In the genomic region with DNA sequence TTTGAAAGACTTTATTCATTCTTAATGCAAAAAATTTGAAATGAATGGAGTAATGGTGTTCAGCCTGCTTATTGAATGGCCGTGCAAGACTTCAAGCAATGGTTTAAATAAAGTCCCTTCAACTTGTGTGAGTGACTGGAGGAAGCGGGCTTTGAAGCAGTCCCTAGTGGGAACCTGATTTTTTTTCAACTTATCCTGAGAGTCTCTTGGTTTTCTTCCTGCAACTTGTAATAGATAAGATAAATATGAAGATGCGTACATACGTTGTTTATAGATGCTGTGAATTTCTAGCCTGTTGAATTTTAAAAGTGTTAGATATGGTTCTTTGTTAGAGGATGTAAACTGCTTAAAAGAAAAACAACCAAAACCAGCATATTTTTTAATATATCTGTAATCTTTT, we compare ENCODE assay signal across 20 mouse cellular contexts. TPM values are rescaled to one million over a fixed set of nuclear protein-coding genes. Genes with fewer than 3 reads are reported as not detected.
A peak's percentile ranks its signal among the peaks of the same experiment; 100 is the strongest.
DNase-seq lines count a peak whose midpoint lies in the region; TF ChIP-seq lines count a peak whose summit lies in the region.
"Had no signal": no experiment of that assay in that cellular context is flagged by ENCODE, and none has a peak within 500 bp of the region (broad histone marks: within the 10 kb centered on the region; RNA-seq: fewer than 3 reads in every experiment).

No protein-coding gene starts in this region.

- TF ChIP-seq POLR2A in CH12.LX (IDR thresholded peaks at IDR 0.05; ENCODE audit: low read depth, low read length), result no peak

- no peaks in the 10 kb centered on the region for H3K9me3 ChIP-seq in CH12.LX (replicated peaks; ENCODE audit: low read length)
- H3K9me3 ChIP-seq: forebrain, embryonic 15.5 days; G1E; heart, embryonic 13.5 days; hindbrain, embryonic 12.5 days; hindbrain, embryonic 15.5 days had no signal

- H3K4me2 ChIP-seq in CH12.LX (ENCODE audit: insufficient read depth, low read depth, poor library complexity, severe bottlenecking), result peak overlapping the region; percentile 61
- H3K4me2 ChIP-seq: hindbrain, embryonic 12.5 days; hindbrain, embryonic 15.5 days had no signal

- no peaks in the 10 kb centered on the region for H3K27me3 ChIP-seq in CH12.LX (replicated peaks)
- H3K27me3 ChIP-seq: forebrain, embryonic 15.5 days; heart, embryonic 13.5 days; hindbrain, embryonic 12.5 days; hindbrain, embryonic 15.5 days had no signal

- in situ Hi-C loops in CH12.LX (cut with MboI; ENCODE audit: low pct_ligation_motif_present, low pct_unique_long_range_greater_than_20kb, low sequenced_read_pairs), result loop anchor here (25.0 kb wide), 1 partner anchor 106 kb away; no protein-coding TSS in a partner anchor

- no peak for TF ChIP-seq EP300 in CH12.LX (IDR thresholded peaks at IDR 0.05; ENCODE audit: low read length)

- peak overlapping the region; percentile 74 for H3K27ac ChIP-seq in gastrocnemius, adult 2 months
- peak overlapping the region; percentile 73 for H3K27ac ChIP-seq in layer of hippocampus, adult 2 months
- no peak overlapping the region for H3K27ac ChIP-seq in CH12.LX (ENCODE audit: insufficient read depth, low read depth)
- H3K27ac ChIP-seq: forebrain, embryonic 15.5 days; hindbrain, embryonic 12.5 days; hindbrain, embryonic 15.5 days had no signal

- TF ChIP-seq RAD21 in CH12.LX (IDR thresholded peaks at IDR 0.05; ENCODE audit: low read depth, low read length), result no peak

- H3K36me3 ChIP-seq in CH12.LX (replicated peaks in 1 of 2; ENCODE audit: control insufficient read depth in 1 of 2, insufficient read depth in 1 of 2, low read length in 1 of 2), result no peaks in the 10 kb centered on the region
- H3K36me3 ChIP-seq: forebrain, embryonic 15.5 days; G1E; heart, embryonic 13.5 days; hindbrain, embryonic 12.5 days; hindbrain, embryonic 15.5 days had no signal

- DNase-seq in gastrocnemius, adult 2 months, result no peak
- DNase-seq in gastrocnemius, postnatal 10 days, result no peak
- DNase-seq in layer of hippocampus, adult 2 months (ENCODE audit: low spot score in 2 of 2), result no peak
- DNase-seq in layer of hippocampus, adult 18-20 months (ENCODE audit: low spot score in 2 of 2), result no peak
- no peak for DNase-seq in CH12.LX (ENCODE audit: extremely low read depth)
- no peak for DNase-seq in thymus, postnatal 10 days (ENCODE audit: low spot score in 2 of 2)
- DNase-seq: adrenal gland, postnatal 10 days; adrenal gland, postnatal 36 days; cerebellum, adult 18-20 months; cerebellum, adult 9-10 months; cerebellum, postnatal 36 days; gastrocnemius, postnatal 36 days; heart, postnatal 14 days; kidney, adult 2 months had no signal

- no peak overlapping the region; the same call in 1 of the 2 replicates for H3K4me3 ChIP-seq in gastrocnemius, adult 2 months
- no peak overlapping the region; the same call in 1 of the 2 replicates for H3K4me3 ChIP-seq in layer of hippocampus, adult 2 months
- H3K4me3 ChIP-seq in CH12.LX (replicated peaks in 1 of 3; ENCODE audit: low read depth in 2 of 3, low read length in 2 of 3, poor library complexity in 1 of 3), result peak overlapping the region in 2 of 3 experiments; percentile 19 to 85
- H3K4me3 ChIP-seq: forebrain, embryonic 15.5 days; heart, embryonic 13.5 days; hindbrain, embryonic 12.5 days; hindbrain, embryonic 15.5 days had no signal

- no peak for TF ChIP-seq CTCF in gastrocnemius, adult 2 months (IDR thresholded peaks at IDR 0.05)
- TF ChIP-seq CTCF in layer of hippocampus, adult 2 months (conservative IDR thresholded peaks at IDR 0.05), result no peak
- no peak for TF ChIP-seq CTCF in CH12.LX (conservative IDR thresholded peaks at IDR 0.05 in 1 of 2, IDR thresholded peaks at IDR 0.05 in 1 of 2; ENCODE audit: low read depth in 2 of 2, low read length in 2 of 2)

- peaks cover 40% of the 10 kb centered on the region for H3K79me2 ChIP-seq in CH12.LX (replicated peaks; ENCODE audit: control insufficient read depth, extremely low read depth, insufficient read depth, poor library complexity, severe bottlenecking)

- dilution Hi-C loops in CH12.LX (cut with MboI; ENCODE audit: extremely low pct_ligation_motif_present, extremely low pct_unique_long_range_greater_than_20kb, low sequenced_read_pairs), result no loop called here

- peak overlapping the region; percentile 88; the same call in 1 of the 2 replicates for H3K9ac ChIP-seq in CH12.LX (ENCODE audit: insufficient read depth, low read depth)
- H3K9ac ChIP-seq: forebrain, embryonic 15.5 days; heart, embryonic 13.5 days; hindbrain, embryonic 12.5 days; hindbrain, embryonic 15.5 days had no signal

- no peaks in the 10 kb centered on the region for H3K4me1 ChIP-seq in CH12.LX (ENCODE audit: control insufficient read depth in 1 of 2, insufficient read depth in 2 of 2)
- H3K4me1 ChIP-seq: hindbrain, embryonic 12.5 days; hindbrain, embryonic 15.5 days had no signal

- intact Hi-C loops in gastrocnemius, adult 2 months (cut with DNase I), result loop anchor here (5.0 kb wide), 1 partner anchor 121 kb away; no protein-coding TSS in a partner anchor

TF ChIP-seq in CH12.LX, 34 proteins besides CTCF, POLR2A, EP300 and RAD21:
- TF ChIP-seq MAZ (IDR thresholded peaks at IDR 0.05; ENCODE audit: low read depth, low read length), result no peak
- TF ChIP-seq MAFK (IDR thresholded peaks at IDR 0.05; ENCODE audit: insufficient replicate concordance, low read length), result no peak
- peak; percentile 69; the same call in 1 of the 2 replicates for TF ChIP-seq ZNF384 (IDR thresholded peaks at IDR 0.05; ENCODE audit: low read depth, low read length)
- 0 out of 2 replicates have a peak, but pooled peaks have one; percentile 15 for TF ChIP-seq CHD1 (IDR thresholded peaks at IDR 0.05; ENCODE audit: low read depth, low read length)
- no peak for TF ChIP-seq JUN (IDR thresholded peaks at IDR 0.05; ENCODE audit: insufficient read depth, low read depth, low read length)
- no peak for TF ChIP-seq MAX (IDR thresholded peaks at IDR 0.05; ENCODE audit: low read length)
- TF ChIP-seq KAT2A (IDR thresholded peaks at IDR 0.05; ENCODE audit: insufficient replicate concordance, low read length), result no peak

RNA-seq across cellular contexts. Expression of gene Mef2c, which starts 27.1 kb away (rescaled TPM):
- total RNA-seq in gastrocnemius, adult 2 months (2021), result 100 to 1,000 TPM; 354 to 497 TPM
- 100 to 1,000 TPM; 442 to 475 TPM for total RNA-seq in gastrocnemius, postnatal 10 days (2021)
- total RNA-seq in layer of hippocampus, adult 2 months (2021), result 100 to 1,000 TPM; 119 to 131 TPM
- 100 to 1,000 TPM; 112 to 119 TPM for total RNA-seq in layer of hippocampus, adult 18-20 months (2021)
- total RNA-seq in CH12.LX (2012; rRNA removed) (99.9 and 113 TPM in 2 replicates), CH12.LX (2014; rRNA removed) (107 and 134 TPM in 2 replicates)
- polyA plus RNA-seq in CH12.LX (2012; ENCODE audit: insufficient read length, low read depth), result 159 and 199 TPM in 2 replicates
- polyA plus RNA-seq: G1E, Patski had no signal

Comparison
In these comparisons a context has a peak if more than half of its experiments do, and no peak if none do; other contexts are left out.
1. H3K4me3 ChIP-seq: peak in CH12.LX (2 of 3); none in gastrocnemius, adult 2 months (single experiment) and layer of hippocampus, adult 2 months (single experiment).